Mouse (Mus musculus) CH12.LX (cell line): Measurements from ENCODE around the gene Npas3. TPM values are rescaled to one million over a fixed set of nuclear protein-coding genes. Genes with fewer than 3 reads are reported as not detected.

Experiments
- DNase-seq: peaks from one replicate; pipeline ENCODE4 v3.0.0-alpha.2; 2013; ENCODE audit errors: extremely low read depth
- H3K27ac ChIP-seq: 2 replicates; pipeline ENCODE4 v1.5.1; 2012; ENCODE audit warnings: low read depth, mild to moderate bottlenecking, control low read depth, moderate library complexity; ENCODE audit not compliant: insufficient read depth
- H3K27me3 ChIP-seq: replicated peaks from 2 replicates; pipeline ENCODE3; 2012; ENCODE audit warnings: inconsistent platforms
- H3K36me3 ChIP-seq, 2 experiments: replicated peaks in 1 of 2; 2 replicates each; pipeline versions ENCODE3 to v1.6.1; 2012; ENCODE audit warnings: inconsistent platforms in 1 of 2, low read length in 1 of 2, mild to moderate bottlenecking in 1 of 2, mixed read lengths in 1 of 2, moderate library complexity in 1 of 2; ENCODE audit not compliant: control insufficient read depth in 1 of 2, insufficient read depth in 1 of 2
- H3K4me1 ChIP-seq, 2 experiments: 2 replicates each; pipeline ENCODE4 v1.6.1; 2012; ENCODE audit warnings: inconsistent platforms in 1 of 2, moderate library complexity in 1 of 2; ENCODE audit not compliant: insufficient read depth in 2 of 2, control insufficient read depth in 1 of 2
- H3K4me2 ChIP-seq: 2 replicates; pipeline ENCODE4 v1.6.1; 2012; ENCODE audit warnings: low read depth, mild to moderate bottlenecking, control low read depth; ENCODE audit not compliant: poor library complexity, insufficient read depth, severe bottlenecking
- H3K4me3 ChIP-seq, 3 experiments: fragments of 150-350 bp in 1 of 3; sonication (generic) in 1 of 3; replicated peaks in 1 of 3; 2 replicates each; pipeline versions ENCODE3 to v1.5.1; 2011 to 2012; ENCODE audit warnings: low read depth in 2 of 3, low read length in 2 of 3, mild to moderate bottlenecking in 2 of 3, moderate library complexity in 2 of 3, control low read depth in 1 of 3, improper control_type of control experiment in 1 of 3, inconsistent platforms in 1 of 3, mixed read lengths in 1 of 3; ENCODE audit not compliant: poor library complexity in 1 of 3
- H3K79me2 ChIP-seq: replicated peaks from 2 replicates; pipeline ENCODE4 v1.6.1; 2012; ENCODE audit warnings: mild to moderate bottlenecking, moderate library complexity; ENCODE audit not compliant: control insufficient read depth, poor library complexity, insufficient read depth, severe bottlenecking; ENCODE audit errors: extremely low read depth
- H3K9ac ChIP-seq: 2 replicates; pipeline ENCODE4 v1.6.1; 2012; ENCODE audit warnings: low read depth, mild to moderate bottlenecking, control low read depth, moderate library complexity; ENCODE audit not compliant: insufficient read depth
- H3K9me3 ChIP-seq: replicated peaks from 2 replicates; pipeline ENCODE3; 2012; ENCODE audit warnings: low read length, inconsistent platforms, mixed read lengths
- CHD1 ChIP-seq: IDR thresholded peaks from 2 replicates; pipeline ENCODE4 v1.6.1; 2012; ENCODE audit warnings: low read depth, low read length, improper control_type of control experiment, inconsistent platforms
- CTCF ChIP-seq, 2 experiments: IDR thresholded peaks in 1 of 2; conservative IDR thresholded peaks in 1 of 2; 2 replicates each; pipeline ENCODE4 v1.5.1; 2011 to 2012; ENCODE audit warnings: low read depth in 2 of 2, low read length in 2 of 2, improper control_type of control experiment in 1 of 2, inconsistent platforms in 1 of 2, mild to moderate bottlenecking in 1 of 2, moderate library complexity in 1 of 2
- ELF1 ChIP-seq: IDR thresholded peaks from 2 replicates; pipeline ENCODE4 v1.6.1; 2014; ENCODE audit warnings: low read depth, mild to moderate bottlenecking, inconsistent platforms, low read length, improper control_type of control experiment
- ETS1 ChIP-seq: conservative IDR thresholded peaks from 2 replicates; pipeline ENCODE4 v1.6.1; 2012; ENCODE audit warnings: low read depth, mild to moderate bottlenecking, inconsistent platforms, low read length, improper control_type of control experiment, moderate library complexity
- GABPA ChIP-seq: IDR thresholded peaks from 2 replicates; pipeline ENCODE4 v1.6.1; 2012; ENCODE audit warnings: low read depth, low read length, improper control_type of control experiment, inconsistent platforms; ENCODE audit not compliant: insufficient replicate concordance
- HCFC1 ChIP-seq: IDR thresholded peaks from 2 replicates; pipeline ENCODE4 v1.6.1; 2012; ENCODE audit warnings: low read depth, mild to moderate bottlenecking, inconsistent platforms, low read length, improper control_type of control experiment
- IRF4 ChIP-seq: IDR thresholded peaks from 2 replicates; pipeline ENCODE4 v1.6.1; 2014; ENCODE audit warnings: low read depth, mild to moderate bottlenecking, inconsistent platforms, low read length, improper control_type of control experiment
- MAFK ChIP-seq: IDR thresholded peaks from 2 replicates; pipeline ENCODE4 v1.6.1; 2011; ENCODE audit warnings: low read length, improper control_type of control experiment; ENCODE audit not compliant: insufficient replicate concordance
- MEF2A ChIP-seq: IDR thresholded peaks from 2 replicates; pipeline ENCODE4 v1.6.1; 2014; ENCODE audit warnings: low read depth, mild to moderate bottlenecking, inconsistent platforms, low read length, improper control_type of control experiment, borderline replicate concordance
- MXI1 ChIP-seq: IDR thresholded peaks from 2 replicates; pipeline ENCODE4 v1.6.1; 2011; ENCODE audit warnings: mild to moderate bottlenecking, low read depth, low read length, improper control_type of control experiment
- PAX5 ChIP-seq: IDR thresholded peaks from 2 replicates; pipeline ENCODE4 v1.6.1; 2012; ENCODE audit warnings: low read length, inconsistent platforms, mixed read lengths
- POLR2A ChIP-seq: IDR thresholded peaks from 2 replicates; pipeline ENCODE4 v1.6.1; 2011; ENCODE audit warnings: low read depth, mild to moderate bottlenecking, improper control_type of control experiment, low read length
- POLR2AphosphoS2 ChIP-seq: IDR thresholded peaks from 2 replicates; pipeline ENCODE4 v1.6.1; 2011; ENCODE audit warnings: low read depth, low read length, improper control_type of control experiment
- SMC3 ChIP-seq: IDR thresholded peaks from 2 replicates; pipeline ENCODE4 v1.6.1; 2011; ENCODE audit warnings: low read depth, low read length, improper control_type of control experiment
- TCF12 ChIP-seq: IDR thresholded peaks from 2 replicates; pipeline ENCODE4 v1.6.1; 2014; ENCODE audit warnings: low read depth, mild to moderate bottlenecking, inconsistent platforms, low read length, improper control_type of control experiment
- USF1 ChIP-seq: IDR thresholded peaks from 2 replicates; pipeline ENCODE4 v1.6.1; 2014; ENCODE audit warnings: low read depth, mild to moderate bottlenecking, inconsistent platforms, low read length, improper control_type of control experiment
- ZC3H11A ChIP-seq: IDR thresholded peaks from 2 replicates; pipeline ENCODE4 v1.6.1; 2012; ENCODE audit warnings: low read depth, mild to moderate bottlenecking, inconsistent platforms, low read length, improper control_type of control experiment
- ZMIZ1 ChIP-seq: IDR thresholded peaks from 2 replicates; pipeline ENCODE4 v1.6.1; 2012; ENCODE audit warnings: low read depth, mild to moderate bottlenecking, inconsistent platforms, low read length, improper control_type of control experiment
- ZNF384 ChIP-seq: IDR thresholded peaks from 2 replicates; pipeline ENCODE4 v1.6.1; 2012; ENCODE audit warnings: low read depth, low read length, improper control_type of control experiment, inconsistent platforms
- dilution Hi-C: fragments of 300-500 bp; cut with MboI; formaldehyde crosslinking; loops from 2 replicates; pipeline ENCODE4 v1.14.3; 2020; ENCODE audit warnings: low sequenced_read_pairs; ENCODE audit not compliant: extremely low pct_unique_long_range_greater_than_20kb, extremely low pct_ligation_motif_present
- in situ Hi-C: fragments of 300-500 bp; cut with MboI; formaldehyde crosslinking; loops from 3 replicates; pipeline ENCODE4 v1.14.3; 2019; ENCODE audit warnings: low sequenced_read_pairs, low pct_ligation_motif_present, low pct_unique_long_range_greater_than_20kb, mixed read lengths
- polyA plus RNA-seq: library from polyadenylated mRNA; unstranded; fragments of >175 nt; gene quantifications from 2 replicates; pipeline ENCODE4 v1.2.1, GENCODE M21; 2012; ENCODE audit warnings: low read depth; ENCODE audit not compliant: insufficient read length
- total RNA-seq, 2 experiments: library from RNA; depleted of rRNA; stranded (reverse); fragments of 300-350 nt in 1 of 2; fragments of >200 nt in 1 of 2; gene quantifications; 2 replicates each; pipeline ENCODE4 v1.2.3; 2012 to 2014

The Npas3 gene
- total and polyA plus RNA-seq, 3 experiments = 0.13 TPM; not detected in 1

GRCm38 (mm10) chr12:53292010-53292409 lies 43.5 kb downstream of the Npas3 start:
- Histone ChIP-seq H3K4me1 (peaks cover 0 to 4% of the 10 kb centered on the region in 2 experiments; a peak in 1 of 4 replicates), H3K79me2 (no peaks in the 10 kb centered on the region), H3K36me3 (no peaks in the 10 kb centered on the region), H3K4me3 (no peak overlapping the region), H3K4me2 (no peak overlapping the region), H3K27me3 (no peaks in the 10 kb centered on the region), H3K9me3 (no peaks in the 10 kb centered on the region), H3K9ac (no peak overlapping the region), H3K27ac (no peak overlapping the region)
- in situ Hi-C loops = no loop called here
- no peak for TF ChIP-seq GABPA
- dilution Hi-C loops = no loop called here
- DNase-seq = no peak

DNA sequence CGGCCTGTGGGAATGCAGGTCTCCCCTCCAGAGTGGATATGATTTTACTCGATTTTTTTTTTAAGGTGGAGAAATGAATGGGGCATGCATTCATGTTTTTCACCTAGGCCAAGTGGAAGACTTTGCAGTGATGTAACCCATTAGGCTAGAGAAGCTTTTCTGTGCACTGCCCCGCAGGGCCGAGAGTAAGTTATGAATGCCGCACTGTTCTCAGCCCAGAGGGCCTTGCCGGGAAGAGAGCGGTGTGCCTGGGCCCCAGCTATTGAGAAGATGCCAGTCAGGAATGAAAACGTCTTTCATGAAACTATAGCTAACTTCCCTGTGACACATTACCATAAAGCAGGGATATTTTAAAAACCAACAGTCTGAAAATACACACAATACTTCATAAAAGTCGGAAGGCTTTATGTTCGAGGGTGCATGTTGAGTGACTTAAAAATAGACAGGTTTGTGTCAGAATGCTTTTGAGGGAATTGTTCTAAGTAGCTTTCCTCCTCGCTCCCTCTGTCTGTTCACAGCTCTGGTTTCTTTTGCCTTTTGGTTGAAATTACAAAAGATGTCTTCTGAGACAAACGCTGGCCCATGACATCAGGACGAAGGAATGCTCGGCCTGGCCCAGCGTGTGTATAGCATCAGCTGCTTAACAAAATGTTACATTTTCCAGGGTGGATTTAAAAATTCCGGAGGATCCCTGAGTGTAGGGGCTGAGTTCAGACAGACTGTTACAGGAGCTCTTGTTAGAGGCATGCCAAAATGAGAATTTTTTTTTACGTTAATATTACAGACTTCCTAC lies 44.2 kb downstream of the Npas3 start:
- dilution Hi-C loops (no loop called here), in situ Hi-C loops (no loop called here)
- Histone ChIP-seq H3K79me2 (no peaks in the 10 kb centered on the region), H3K9ac (no peak overlapping the region), H3K27ac (no peak overlapping the region), H3K4me1 (0 out of 4 replicates have a peak, but pooled peaks cover 0 to 2% of the 10 kb centered on the region in 2 experiments), H3K36me3 (no peaks in the 10 kb centered on the region), H3K4me3 (no peak overlapping the region), H3K27me3 (no peaks in the 10 kb centered on the region), H3K9me3 (no peaks in the 10 kb centered on the region), H3K4me2 (no peak overlapping the region)
- no peak for DNase-seq
- no peak for TF ChIP-seq POLR2A
- no peak for TF ChIP-seq POLR2AphosphoS2
- no peak for TF ChIP-seq CTCF (conservative IDR thresholded peaks at IDR 0.05 in 1 of 2, IDR thresholded peaks at IDR 0.05 in 1 of 2; ENCODE audit: low read depth in 2 of 2, low read length in 2 of 2)
- TF ChIP-seq MAFK = no peak
- TF ChIP-seq ETS1 = no peak

- no peak overlapping the region for H3K27ac ChIP-seq
- in situ Hi-C loops (no loop called here), dilution Hi-C loops (no loop called here)
- H3K4me3 ChIP-seq = no peak overlapping the region
- no peak overlapping the region for H3K9ac ChIP-seq
- H3K27me3 ChIP-seq = no peaks in the 10 kb centered on the region
- no peak overlapping the region for H3K4me2 ChIP-seq
- no peak for TF ChIP-seq TCF12
- TF ChIP-seq MXI1 = no peak
- no peak for TF ChIP-seq HCFC1
- no peak for TF ChIP-seq GABPA
- no peak for TF ChIP-seq IRF4
- no peak for TF ChIP-seq MEF2A
- TF ChIP-seq CHD1 = no peak
- no peak for TF ChIP-seq PAX5
- no peak for TF ChIP-seq CTCF (conservative IDR thresholded peaks at IDR 0.05 in 1 of 2, IDR thresholded peaks at IDR 0.05 in 1 of 2; ENCODE audit: low read depth in 2 of 2, low read length in 2 of 2)
- no peak for TF ChIP-seq MAFK
- TF ChIP-seq POLR2AphosphoS2 = no peak
- no peak for TF ChIP-seq ELF1
- TF ChIP-seq SMC3 = no peak
- TF ChIP-seq ETS1 = no peak
- no peak for TF ChIP-seq ZC3H11A
- TF ChIP-seq ZNF384 = no peak
- TF ChIP-seq ZMIZ1 = no peak
- no peak for TF ChIP-seq USF1
- H3K36me3 ChIP-seq = no peaks in the 10 kb centered on the region
- H3K9me3 ChIP-seq = no peaks in the 10 kb centered on the region
- peaks cover 2 to 5% of the 10 kb centered on the region in 2 experiments; a peak in 2 of 4 replicates for H3K4me1 ChIP-seq
- H3K79me2 ChIP-seq = no peaks in the 10 kb centered on the region
- no peak for DNase-seq
Measured at GRCm38 (mm10) chr12:53294011-53294410, 45.5 kb downstream of the Npas3 start.
